ENCODE assay signal across 7 mouse cellular contexts in the genomic region with DNA sequence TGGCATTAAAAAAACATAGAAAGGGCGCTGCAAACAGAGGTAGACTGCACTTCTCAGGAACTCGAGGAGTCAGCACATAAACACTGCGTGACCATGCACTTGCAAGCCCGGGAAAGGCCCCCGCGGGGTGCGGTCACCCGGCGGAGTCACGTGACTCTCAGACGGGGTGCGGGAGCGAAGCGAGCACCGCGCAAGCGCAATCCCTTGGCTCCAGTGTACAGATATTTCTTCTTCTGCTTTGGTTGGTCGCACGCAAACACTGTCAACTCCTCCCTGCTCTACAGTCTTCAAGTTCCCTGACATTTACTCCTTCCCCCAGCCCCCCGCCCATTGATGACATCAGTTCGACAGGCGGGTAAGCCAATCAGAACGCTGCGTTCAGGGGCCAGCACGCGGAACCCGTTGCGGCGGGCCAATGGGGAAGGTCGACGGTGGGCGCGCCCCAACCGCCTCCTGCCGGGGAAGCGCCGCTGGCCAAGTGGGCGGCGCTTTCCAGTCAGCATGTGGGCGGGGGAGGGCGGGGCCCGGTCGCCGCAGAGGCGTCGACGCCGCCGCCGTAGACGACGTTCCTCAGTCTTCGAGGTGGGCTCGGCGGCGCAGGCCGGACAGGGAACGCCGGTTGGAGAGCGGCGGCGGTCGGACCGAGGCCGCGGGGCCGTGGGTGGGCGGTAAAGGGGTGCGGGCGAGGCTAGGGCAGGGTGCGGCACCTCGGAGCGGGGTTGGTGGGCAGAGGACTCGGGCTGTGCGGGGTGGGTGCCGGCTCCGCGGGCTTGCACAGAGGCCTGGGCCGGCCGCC. TPM values are rescaled to one million over a fixed set of nuclear protein-coding genes. Genes with fewer than 3 reads are reported as not detected.
DNase-seq lines count a peak whose midpoint lies in the region; ATAC-seq lines count a peak whose summit lies in the region.

Gene 1810013L24Rik, plus strand, starts transcription at position 537 of the 796 bp plus-strand sequence.

- H3K9ac ChIP-seq in embryonic facial prominence, embryonic 11.5 days (replicated peaks; ENCODE audit: low read length), result peak within 1 kb of the TSS; percentile 99
- H3K9ac ChIP-seq in midbrain, embryonic 13.5 days (replicated peaks), result peak within 1 kb of the TSS; percentile 99

- H3K4me1 ChIP-seq in embryonic facial prominence, embryonic 11.5 days (ENCODE audit: control insufficient read depth, insufficient read depth, low read length), result no peaks in the 10 kb centered on the region
- H3K4me1 ChIP-seq in limb, embryonic 10.5 days, result peaks cover 10% of the 10 kb centered on the region
- peaks cover 38% of the 10 kb centered on the region for H3K4me1 ChIP-seq in midbrain, embryonic 13.5 days (replicated peaks)

- H3K27ac ChIP-seq in embryonic facial prominence, embryonic 11.5 days (replicated peaks; ENCODE audit: low read depth, low read length), result peak within 1 kb of the TSS; percentile 93
- H3K27ac ChIP-seq in limb, embryonic 10.5 days, result peak within 1 kb of the TSS; percentile 94
- peak within 1 kb of the TSS; percentile 97 for H3K27ac ChIP-seq in midbrain, embryonic 13.5 days

- no peaks in the 10 kb centered on the region for H3K27me3 ChIP-seq in embryonic facial prominence, embryonic 11.5 days (ENCODE audit: control insufficient read depth, insufficient read depth, low read length)
- H3K27me3 ChIP-seq in limb, embryonic 10.5 days (ENCODE audit: low read depth, poor library complexity, severe bottlenecking), result no peaks in the 10 kb centered on the region
- no peaks in the 10 kb centered on the region for H3K27me3 ChIP-seq in midbrain, embryonic 13.5 days

- ATAC-seq in embryonic facial prominence, embryonic 11.5 days (replicated peaks; ENCODE audit: insufficient number of reproducible peaks, low FRiP score, low TSS enrichment, low read depth), result peak; percentile 96
- ATAC-seq in granulocyte monocyte progenitor cell, adult 5-6 weeks (replicated peaks; ENCODE audit: poor library complexity, severe bottlenecking), result peak; percentile 83
- ATAC-seq in midbrain, embryonic 13.5 days, result peak; percentile 96

- H3K4me2 ChIP-seq in embryonic facial prominence, embryonic 11.5 days (ENCODE audit: low read depth, low read length), result peak within 1 kb of the TSS; percentile 76
- peak within 1 kb of the TSS; percentile 96 for H3K4me2 ChIP-seq in midbrain, embryonic 13.5 days (replicated peaks)

- peak; percentile 99 for DNase-seq in adrenal gland, postnatal 14 days
- peak; percentile 98 for DNase-seq in embryonic facial prominence, embryonic 11.5 days (ENCODE audit: low spot score)
- peak; percentile 100 for DNase-seq in kidney, adult 11 months
- DNase-seq in limb, embryonic 10.5 days (ENCODE audit: low spot score), result peak; percentile 97
- DNase-seq in spleen, adult 12 weeks (ENCODE audit: low spot score), result peak; percentile 96

- no peaks in the 10 kb centered on the region for H3K9me3 ChIP-seq in embryonic facial prominence, embryonic 11.5 days (replicated peaks; ENCODE audit: control insufficient read depth, low read length)
- no peaks in the 10 kb centered on the region for H3K9me3 ChIP-seq in limb, embryonic 10.5 days (replicated peaks)
- H3K9me3 ChIP-seq in midbrain, embryonic 13.5 days, result no peaks in the 10 kb centered on the region

- H3K4me3 ChIP-seq in embryonic facial prominence, embryonic 11.5 days (ENCODE audit: low read depth, low read length), result peak within 1 kb of the TSS; percentile 99
- H3K4me3 ChIP-seq in limb, embryonic 10.5 days, result peak within 1 kb of the TSS; percentile 83
- peak within 1 kb of the TSS; percentile 92 for H3K4me3 ChIP-seq in midbrain, embryonic 13.5 days (replicated peaks)

- under 1% methylated on average over 71 of the region's 80 CpGs for WGBS in embryonic facial prominence, embryonic 11.5 days
- under 1% methylated on average over 79 of the region's 80 CpGs for WGBS in limb, embryonic 10.5 days
- under 1% methylated on average over 79 of the region's 80 CpGs for WGBS in midbrain, embryonic 13.5 days

- no peaks in the 10 kb centered on the region for H3K36me3 ChIP-seq in embryonic facial prominence, embryonic 11.5 days (replicated peaks; ENCODE audit: control insufficient read depth, insufficient read depth, low read depth, low read length)
- H3K36me3 ChIP-seq in limb, embryonic 10.5 days, result peaks cover 31% of the 10 kb centered on the region
- H3K36me3 ChIP-seq in midbrain, embryonic 13.5 days, result peaks cover 16% of the 10 kb centered on the region; the same call in 1 of the 2 replicates

RNA-seq across cellular contexts. Expression of gene 1810013L24Rik, which starts in this region (rescaled TPM):
- 67.6 and 73.0 TPM in 2 replicates for total RNA-seq in adrenal gland, postnatal 14 days (2021)
- polyA plus RNA-seq in embryonic facial prominence, embryonic 11.5 days (2014; fragmentation: Nextera tagmentation; extraction: Ambion mirVana), result 17.1 and 17.3 TPM in 2 replicates
- 39.6 and 41.3 TPM in 2 replicates for total RNA-seq in granulocyte monocyte progenitor cell, adult 5-6 weeks (2014; fragmentation: Nextera tagmentation)
- total RNA-seq in granulocyte monocyte progenitor cell, adult 5-6 weeks (2017), result 37.1 and 53.9 TPM in 2 replicates
- 17.2 and 20.5 TPM in 2 replicates for polyA plus RNA-seq in limb, embryonic 10.5 days (2016; fragmentation: Nextera tagmentation; extraction: Ambion mirVana)
- 31.3 and 35.4 TPM in 2 replicates for polyA plus RNA-seq in midbrain, embryonic 13.5 days (2015; fragmentation: Nextera tagmentation; extraction: Ambion mirVana)

Comparison
In these comparisons a context has a peak if more than half of its experiments do, and no peak if none do; other contexts are left out.
1. Peak in every context shown above with its lines: DNase-seq, ATAC-seq, H3K4me3 ChIP-seq and H3K27ac ChIP-seq.